Mouse (Mus musculus): ENCODE measurements around the gene Gm49369. TPM values are rescaled to one million over a fixed set of nuclear protein-coding genes. Genes with fewer than 3 reads are reported as not detected.
"Not testable (repeated sequence)": the region's sequence is repeated elsewhere in the genome, so short reads cannot be mapped to it uniquely, and the experiment has no call there.

Gene Gm49369
- polyA plus RNA-seq, 1 experiment from 2014 or later, result 0.60 TPM

DNA sequence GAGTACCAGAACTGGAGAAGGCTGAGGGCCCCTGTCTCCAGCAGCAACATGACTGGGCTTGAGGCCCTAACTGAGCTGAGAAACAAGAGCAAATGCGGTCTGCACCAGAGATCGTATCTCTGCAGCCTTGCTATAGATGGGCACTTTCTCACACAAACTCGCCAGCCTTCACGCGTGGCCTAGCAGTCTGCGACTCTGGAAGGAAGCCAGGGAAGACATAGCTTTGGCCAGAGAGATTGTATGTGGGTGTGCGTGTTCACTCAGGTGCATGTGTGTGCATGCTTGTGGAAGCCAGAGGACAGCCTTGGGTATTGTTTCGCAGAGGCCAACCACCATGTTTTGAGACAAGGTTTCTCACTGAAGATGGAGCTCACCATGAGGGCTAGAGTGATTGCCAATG lies 26.2 kb upstream of the Gm49369 start:
- ATAC-seq (ENCODE audit: low FRiP score), result no peak
- H3K4me2 ChIP-seq, result no peak overlapping the region
- no peak overlapping the region for H3K4me3 ChIP-seq (replicated peaks)
- H3K27me3 ChIP-seq, result no peaks in the 10 kb centered on the region
- H3K36me3 ChIP-seq (replicated peaks), result no peaks in the 10 kb centered on the region
- no peaks in the 10 kb centered on the region for H3K9me3 ChIP-seq
- 96% methylated on average over 8 of the region's 8 CpGs for WGBS
- H3K27ac ChIP-seq, result no peak overlapping the region
- no peak overlapping the region for H3K9ac ChIP-seq
- H3K4me1 ChIP-seq, result no peaks in the 10 kb centered on the region

DNA sequence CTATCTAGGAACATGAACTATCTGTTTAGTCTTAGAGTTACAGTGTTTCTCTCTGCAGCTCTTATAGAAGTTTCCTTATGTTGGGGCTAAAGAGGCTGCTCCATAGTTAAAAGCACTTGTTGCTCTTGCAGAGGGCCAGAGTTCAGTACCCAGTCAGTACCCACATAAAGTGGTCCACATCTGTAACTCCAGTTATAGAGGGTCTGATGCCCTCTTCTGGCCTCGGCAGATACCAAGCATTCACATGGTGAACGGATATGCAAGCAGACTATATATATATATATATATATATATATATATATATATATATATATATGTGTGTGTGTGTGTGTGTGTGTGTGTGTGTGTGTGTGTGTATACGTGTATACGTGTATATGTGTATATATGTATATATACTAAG lies 25.5 kb upstream of the Gm49369 start:
- ATAC-seq (ENCODE audit: low FRiP score), result no peak
- Histone ChIP-seq H3K4me2 (no peak overlapping the region), H3K9ac (no peak overlapping the region), H3K9me3 (no peaks in the 10 kb centered on the region), H3K36me3 (replicated peaks) (no peaks in the 10 kb centered on the region), H3K27me3 (no peaks in the 10 kb centered on the region), H3K27ac (no peak overlapping the region), H3K4me1 (no peaks in the 10 kb centered on the region), H3K4me3 (replicated peaks) (no peak overlapping the region)
- 71% methylated on average over 4 of the region's 4 CpGs for WGBS

DNA sequence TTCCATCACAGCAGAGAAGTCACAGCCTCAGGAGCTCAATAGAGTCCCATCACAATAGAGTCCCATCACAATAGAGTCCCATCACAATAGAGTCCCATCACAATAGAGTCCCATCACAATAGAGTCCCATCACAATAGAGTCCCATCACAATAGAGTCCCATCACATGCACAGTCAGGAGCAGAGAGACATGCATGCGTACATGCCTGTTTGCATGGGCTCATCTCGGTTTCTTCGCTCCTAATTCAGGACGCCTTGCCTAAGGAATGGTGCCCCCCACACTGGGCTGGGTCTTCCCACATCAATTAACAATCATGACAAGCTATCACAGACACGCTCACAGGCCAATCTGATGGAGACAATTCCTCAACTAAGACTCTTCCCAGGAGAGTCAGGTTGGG lies 22.7 kb upstream of the Gm49369 start:
- H3K9me3 ChIP-seq; H3K4me2 ChIP-seq; H3K36me3 ChIP-seq (replicated peaks); ATAC-seq (ENCODE audit: low FRiP score); H3K27ac ChIP-seq; H3K27me3 ChIP-seq; H3K4me3 ChIP-seq (replicated peaks); H3K9ac ChIP-seq: not testable (repeated sequence)
- peaks cover 11% of the 10 kb centered on the region for H3K4me1 ChIP-seq
- 87% methylated on average over 5 of the region's 5 CpGs for WGBS

DNA sequence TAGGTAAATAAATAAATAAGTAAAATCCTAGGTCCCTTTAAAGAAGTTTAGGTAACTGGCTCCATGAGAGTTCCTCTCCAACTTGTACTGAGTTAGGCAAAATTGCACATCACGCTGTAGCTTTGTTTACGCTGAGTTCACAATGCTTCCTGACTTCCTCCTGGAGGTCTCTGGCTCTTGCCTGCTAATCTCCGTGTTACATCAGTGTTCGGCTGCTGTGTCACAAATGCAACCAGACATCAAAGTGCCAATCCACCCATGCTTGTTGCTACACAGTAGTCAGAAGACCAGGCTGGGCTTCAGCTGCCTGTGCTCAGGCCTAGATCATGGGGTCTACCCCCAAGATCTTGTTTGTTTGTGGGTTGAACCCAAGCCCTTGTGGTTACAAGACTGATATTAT lies 21.1 kb upstream of the Gm49369 start:
- no peak for ATAC-seq (ENCODE audit: low FRiP score)
- 87% methylated on average over 4 of the region's 4 CpGs for WGBS

DNA sequence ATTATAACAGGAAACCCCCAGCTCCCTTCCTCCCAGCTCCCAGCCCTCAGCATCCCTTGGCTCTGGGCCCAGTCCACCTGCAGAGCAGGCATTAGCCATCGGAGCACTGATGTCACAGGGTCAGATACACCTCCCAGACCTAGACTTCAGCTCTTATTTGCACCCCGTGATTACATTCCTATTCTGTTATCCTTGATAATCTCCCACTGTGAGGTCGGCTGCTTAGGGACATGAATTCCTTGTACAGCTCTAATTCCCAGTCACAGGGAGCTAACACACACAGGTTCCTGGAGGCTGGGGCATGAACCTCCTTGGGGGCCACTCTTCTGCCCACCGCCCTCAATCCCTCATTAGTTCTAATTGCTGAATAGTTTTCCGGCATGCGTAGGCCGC lies 18.3 kb upstream of the Gm49369 start:
- peaks cover 10% of the 10 kb centered on the region; the same call in 1 of the 2 replicates for H3K27me3 ChIP-seq
- 6% methylated on average over 7 of the region's 7 CpGs for WGBS
- H3K4me3 ChIP-seq (replicated peaks), result no peak overlapping the region
- H3K36me3 ChIP-seq (replicated peaks), result no peaks in the 10 kb centered on the region
- H3K4me1 ChIP-seq, result peaks cover 11% of the 10 kb centered on the region
- no peak for ATAC-seq (ENCODE audit: low FRiP score)
- H3K9ac ChIP-seq, result no peak overlapping the region
- H3K27ac ChIP-seq, result no peak overlapping the region
- H3K9me3 ChIP-seq, result no peaks in the 10 kb centered on the region
- H3K4me2 ChIP-seq, result no peak overlapping the region

More for the DNA sequence above, 21.1 kb upstream of the Gm49369 start:
- H3K27ac ChIP-seq, result no peak overlapping the region
- no peaks in the 10 kb centered on the region for H3K9me3 ChIP-seq
- H3K4me3 ChIP-seq (replicated peaks), result no peak overlapping the region
- no peak overlapping the region for H3K4me2 ChIP-seq
- peaks cover 11% of the 10 kb centered on the region for H3K4me1 ChIP-seq
- peaks cover 10% of the 10 kb centered on the region; the same call in 1 of the 2 replicates for H3K27me3 ChIP-seq
- H3K9ac ChIP-seq, result no peak overlapping the region
- no peaks in the 10 kb centered on the region for H3K36me3 ChIP-seq (replicated peaks)

DNA sequence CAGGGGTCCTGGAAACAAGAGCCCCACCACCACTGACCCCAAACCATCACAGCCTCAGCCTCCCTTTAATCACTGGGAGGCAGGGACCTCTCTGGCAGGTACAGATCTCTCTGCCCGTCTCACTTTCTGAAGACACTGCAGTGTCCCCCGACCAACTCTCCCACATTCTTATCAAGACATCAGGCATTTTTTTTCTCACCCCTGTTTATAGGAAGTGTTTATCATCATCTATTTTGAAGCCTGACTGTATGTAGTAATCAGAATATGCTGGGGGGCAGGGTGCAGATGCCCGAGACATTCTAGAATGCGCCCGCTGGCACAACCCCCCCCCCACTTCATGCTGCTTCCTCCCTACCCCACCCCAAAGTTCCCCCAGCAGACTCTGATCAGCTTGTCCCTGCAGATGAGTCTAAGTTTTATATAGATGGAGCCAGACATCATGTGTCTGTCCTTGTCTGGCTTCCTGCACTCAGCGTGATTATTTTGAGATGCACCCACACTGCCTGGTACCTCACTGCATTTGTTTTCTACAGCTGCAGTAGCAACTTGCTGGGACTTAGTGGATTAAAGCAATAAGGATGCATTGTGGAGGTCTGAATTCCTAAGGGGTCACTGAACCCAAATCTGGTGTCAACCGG lies 17.8 kb upstream of the Gm49369 start:
- Histone ChIP-seq H3K4me3 (replicated peaks) (no peak overlapping the region), H3K27ac (no peak overlapping the region), H3K9me3 (no peaks in the 10 kb centered on the region), H3K27me3 (peaks cover 10% of the 10 kb centered on the region; the same call in 1 of the 2 replicates), H3K4me1 (peaks cover 11% of the 10 kb centered on the region), H3K4me2 (no peak overlapping the region), H3K9ac (no peak overlapping the region), H3K36me3 (replicated peaks) (no peaks in the 10 kb centered on the region)
- ATAC-seq (ENCODE audit: low FRiP score), result no peak
- 52% methylated on average over 7 of the region's 7 CpGs for WGBS

DNA sequence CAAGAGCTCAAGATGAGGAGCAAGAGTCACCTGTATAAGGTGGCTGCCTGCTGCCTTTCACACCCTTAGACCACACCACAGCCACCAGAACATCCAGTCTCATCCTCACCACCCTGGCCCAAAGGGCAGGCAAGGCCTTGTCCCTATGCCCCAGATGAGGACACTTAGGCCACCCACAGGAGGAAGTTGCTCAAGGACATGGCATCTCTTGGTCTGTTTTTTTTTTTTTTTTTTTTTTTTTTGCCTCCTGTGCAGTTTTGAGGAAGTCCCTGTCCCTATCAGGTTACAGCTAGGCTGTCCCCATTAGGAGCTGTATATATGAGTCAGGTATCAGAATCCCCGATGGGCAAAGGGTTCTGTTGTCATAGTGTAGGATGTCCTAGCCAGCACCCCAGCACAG lies 16.8 kb upstream of the Gm49369 start:
- Histone ChIP-seq H3K9me3 (no peaks in the 10 kb centered on the region), H3K27me3 (peaks cover 10% of the 10 kb centered on the region; the same call in 1 of the 2 replicates), H3K36me3 (replicated peaks) (no peaks in the 10 kb centered on the region), H3K4me3 (replicated peaks) (no peak overlapping the region), H3K9ac (no peak overlapping the region), H3K4me2 (no peak overlapping the region), H3K27ac (no peak overlapping the region), H3K4me1 (peaks cover 11% of the 10 kb centered on the region)
- WGBS, result 95% methylated on average over 1 of the region's 1 CpGs
- no peak for ATAC-seq (ENCODE audit: low FRiP score)

DNA sequence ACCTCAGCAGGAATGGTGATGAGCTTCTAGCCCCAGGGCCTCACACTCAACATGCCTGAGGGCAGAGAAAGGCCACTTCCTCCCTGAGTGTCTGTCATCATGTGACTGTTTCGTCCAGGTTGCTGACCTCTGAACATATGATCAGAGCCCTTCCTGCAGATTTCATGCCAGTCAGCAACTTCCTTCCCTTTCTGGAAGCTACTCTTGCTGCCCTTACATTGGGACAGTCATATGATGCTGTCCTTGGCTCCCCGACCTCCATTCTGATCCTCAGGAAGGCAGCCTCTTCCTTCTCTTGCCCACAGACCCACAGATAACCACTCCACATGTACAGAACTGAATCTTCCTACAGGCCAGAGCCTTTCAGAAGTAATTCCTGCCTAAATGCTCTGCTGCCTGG lies 15.6 kb upstream of the Gm49369 start:
- Histone ChIP-seq H3K4me1 (peaks cover 11% of the 10 kb centered on the region), H3K9me3 (no peaks in the 10 kb centered on the region), H3K9ac (no peak overlapping the region; the same call in 1 of the 2 replicates), H3K27me3 (peaks cover 10% of the 10 kb centered on the region; the same call in 1 of the 2 replicates), H3K36me3 (replicated peaks) (no peaks in the 10 kb centered on the region), H3K4me2 (no peak overlapping the region), H3K27ac (no peak overlapping the region), H3K4me3 (replicated peaks) (no peak overlapping the region)
- ATAC-seq (ENCODE audit: low FRiP score), result no peak
- 73% methylated on average over 2 of the region's 2 CpGs for WGBS

DNA sequence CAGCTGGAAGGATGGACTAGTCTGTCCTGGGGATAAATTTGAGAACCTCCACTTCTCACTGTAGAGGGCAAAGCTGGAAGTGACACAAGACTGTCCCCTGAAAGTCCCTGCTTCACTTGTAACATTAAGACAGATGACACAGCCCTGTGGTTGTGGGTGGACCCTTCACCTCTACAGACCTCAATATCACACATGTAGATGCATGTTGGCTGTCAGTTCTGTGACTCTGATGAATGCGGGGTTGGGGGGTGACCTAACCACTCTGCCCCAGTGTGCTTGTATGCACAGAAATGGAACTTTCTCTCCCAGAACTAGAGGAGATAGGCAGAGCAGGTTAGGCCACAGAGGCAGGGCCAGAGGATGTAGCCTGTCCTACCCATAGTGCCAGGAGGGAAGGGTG lies 14.1 kb upstream of the Gm49369 start:
- Histone ChIP-seq H3K4me3 (replicated peaks) (no peak overlapping the region), H3K4me1 (peaks cover 11% of the 10 kb centered on the region), H3K27ac (no peak overlapping the region), H3K27me3 (peaks cover 13% of the 10 kb centered on the region; the same call in 1 of the 2 replicates), H3K4me2 (no peak overlapping the region), H3K9ac (no peak overlapping the region), H3K9me3 (no peaks in the 10 kb centered on the region), H3K36me3 (replicated peaks) (no peaks in the 10 kb centered on the region)
- ATAC-seq (ENCODE audit: low FRiP score), result no peak
- WGBS, result 100% methylated on average over 1 of the region's 1 CpGs

DNA sequence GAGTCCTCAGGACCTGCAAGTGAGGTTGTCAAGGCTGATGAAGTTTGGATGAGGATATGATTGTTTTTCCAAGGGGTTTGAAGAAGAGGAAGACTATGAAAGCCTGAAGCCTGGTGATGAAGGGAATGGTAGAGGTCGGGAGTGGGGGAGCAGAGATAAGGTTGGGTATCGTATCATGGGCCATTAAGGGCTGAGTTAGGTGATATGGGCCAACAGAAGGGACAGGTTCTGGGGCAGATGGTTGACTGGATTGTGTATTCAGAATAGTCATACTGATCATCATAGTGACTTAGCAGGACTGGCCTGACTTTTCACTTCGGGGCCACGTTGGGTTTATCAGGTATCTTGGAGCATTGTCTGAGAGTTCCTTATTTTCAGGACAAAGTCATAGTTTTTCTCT lies 13.0 kb upstream of the Gm49369 start:
- WGBS, result 81% methylated on average over 4 of the region's 4 CpGs
- Histone ChIP-seq H3K9me3 (no peaks in the 10 kb centered on the region), H3K9ac (no peak overlapping the region), H3K4me3 (replicated peaks) (no peak overlapping the region), H3K27ac (no peak overlapping the region), H3K36me3 (replicated peaks) (no peaks in the 10 kb centered on the region), H3K4me1 (peaks cover 2% of the 10 kb centered on the region; the same call in 1 of the 2 replicates), H3K27me3 (peaks cover 19% of the 10 kb centered on the region), H3K4me2 (no peak overlapping the region)
- ATAC-seq (ENCODE audit: low FRiP score), result no peak

DNA sequence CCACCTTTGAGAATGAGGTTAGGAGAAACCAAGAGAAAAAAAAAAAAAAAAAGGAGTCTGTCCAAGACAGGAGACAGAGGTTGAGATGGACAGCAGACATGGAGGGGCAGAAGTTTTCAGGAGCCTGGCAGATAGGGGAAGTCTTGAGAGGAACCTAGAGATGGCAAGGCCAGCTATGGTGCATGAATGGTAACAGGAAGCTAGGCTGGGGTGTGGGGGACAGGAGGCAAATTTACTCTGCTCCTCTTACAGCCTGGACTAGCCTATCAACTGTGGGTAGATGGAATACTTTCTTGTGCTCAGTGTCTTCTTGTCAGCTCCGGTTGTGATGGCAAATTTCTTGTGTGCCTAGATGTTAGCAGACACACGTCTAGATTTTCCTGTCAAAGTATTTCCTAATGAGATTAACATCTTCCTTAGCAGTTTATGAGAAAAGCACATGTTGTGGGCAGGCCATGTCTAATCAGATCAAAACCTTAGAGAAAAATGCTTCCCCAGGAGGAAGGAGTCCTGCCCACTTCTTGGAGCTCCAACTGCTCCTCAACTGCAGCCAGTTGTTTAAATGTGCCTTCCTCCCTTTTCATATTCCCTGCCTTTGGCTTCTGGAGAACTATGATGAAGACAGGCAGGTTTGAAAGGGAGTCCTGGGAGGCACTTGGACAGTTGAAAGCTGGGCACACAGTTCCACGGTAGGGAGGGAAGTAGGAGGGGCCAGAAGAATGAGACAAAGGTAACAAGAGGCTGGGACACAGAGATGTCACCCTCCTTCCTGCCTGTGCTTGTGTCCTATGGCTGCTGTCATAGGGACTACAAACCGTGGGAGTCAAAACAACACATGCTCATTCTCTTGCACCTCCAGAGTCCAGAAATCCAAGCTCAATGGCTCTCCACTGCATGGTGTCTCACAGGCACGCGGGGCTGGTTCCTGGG lies 12.1 kb upstream of the Gm49369 start:
- Histone ChIP-seq H3K9ac (no peak overlapping the region), H3K9me3 (no peaks in the 10 kb centered on the region), H3K36me3 (replicated peaks) (no peaks in the 10 kb centered on the region), H3K4me3 (replicated peaks) (no peak overlapping the region), H3K4me1 (no peaks in the 10 kb centered on the region), H3K4me2 (no peak overlapping the region), H3K27ac (no peak overlapping the region), H3K27me3 (peaks cover 22% of the 10 kb centered on the region)
- 77% methylated on average over 6 of the region's 6 CpGs for WGBS
- no peak for ATAC-seq (ENCODE audit: low FRiP score)

DNA sequence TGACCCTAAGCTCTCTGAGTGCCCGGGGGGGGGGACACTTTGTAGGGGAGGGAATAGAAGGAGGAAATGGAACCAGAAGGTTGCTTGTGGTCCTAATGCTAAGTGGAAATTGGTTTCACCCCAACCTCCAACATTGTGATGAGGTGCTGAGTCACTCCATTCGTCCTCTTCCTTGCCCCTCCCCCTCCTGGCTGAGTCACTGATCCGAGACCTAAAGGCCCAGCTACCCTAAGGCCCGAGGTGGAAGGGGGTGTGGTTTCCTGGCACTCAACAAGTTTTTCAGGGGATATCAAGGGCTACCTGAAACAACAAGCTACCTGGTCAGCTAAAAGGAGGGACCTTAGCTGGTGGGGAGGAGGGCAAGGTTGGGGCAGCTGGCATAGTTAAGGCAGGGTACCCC lies 10.7 kb upstream of the Gm49369 start:
- Histone ChIP-seq H3K4me1 (0 out of 2 replicates have a peak, but pooled peaks cover 2% of the 10 kb centered on the region), H3K4me3 (replicated peaks) (no peak overlapping the region), H3K27me3 (peaks cover 15% of the 10 kb centered on the region), H3K9me3 (no peaks in the 10 kb centered on the region), H3K36me3 (replicated peaks) (no peaks in the 10 kb centered on the region), H3K27ac (no peak overlapping the region), H3K9ac (no peak overlapping the region), H3K4me2 (no peak overlapping the region)
- no peak for ATAC-seq (ENCODE audit: low FRiP score)
- 33% methylated on average over 4 of the region's 4 CpGs for WGBS

All from forebrain, embryonic 12.5 days (tissue).